Mouse (Mus musculus) macrophage (primary cell): ENCODE data around the gene Pdhb. TPM values are rescaled to one million over a fixed set of nuclear protein-coding genes. Genes with fewer than 3 reads are reported as not detected.
A peak's percentile ranks its signal among the peaks of the same experiment; 100 is the strongest.

Source experiments
- H3K27ac ChIP-seq: fragments of 350-480 bp; formaldehyde crosslinking; 2 replicates; pipeline ENCODE4 v1.9.0; 2021
- H3K36me3 ChIP-seq: fragments of 350-480 bp; formaldehyde crosslinking; 2 replicates; pipeline ENCODE4 v1.9.0; 2021; ENCODE audit errors: inconsistent target
- H3K4me3 ChIP-seq: fragments of 350-480 bp; formaldehyde crosslinking; 2 replicates; pipeline ENCODE4 v1.9.0; 2021; ENCODE audit errors: inconsistent target
- H3K79me2 ChIP-seq: fragments of 350-480 bp; formaldehyde crosslinking; 2 replicates; pipeline ENCODE4 v1.9.0; 2021; ENCODE audit errors: inconsistent target
- WGBS: methylation state at CpG from one replicate; pipeline ENCODE4 v1.1.7; 2026; ENCODE audit warnings: inconsistent platforms; ENCODE audit not compliant: missing documents; 5-methylcytosine and 5-hydroxymethylcytosine counted together
- polyA plus RNA-seq: library from polyadenylated mRNA; stranded (reverse); fragments of 250-400 nt; gene quantifications from 3 replicates; pipeline ENCODE4 v1.2.4, GENCODE M21; 2018; ENCODE audit warnings: inconsistent platforms
- total RNA-seq, 78 experiments: library from RNA; depleted of rRNA; stranded (reverse); fragments of 250-400 nt; gene quantifications; 1 replicate in 9 of 78; 2 replicates in 24 of 78; 3 replicates in 43 of 78; 4 replicates in 2 of 78; pipeline ENCODE4 v1.2.4; 2018; ENCODE audit warnings: inconsistent platforms in 56 of 78

Gene Pdhb
- total RNA-seq (2018; cell fraction: chromatin; rRNA removed), result 100 to 1,000 TPM in 9 of 26 experiments, 10 to 100 TPM in 17; 30.8 to 128 (median 78.1) TPM
- 10 to 100 TPM; 47.6 to 64.9 (median 58.0) TPM for total RNA-seq (2018; cell fraction: cytosol; rRNA removed)
- total RNA-seq (2018; cell fraction: nucleus; rRNA removed), result 100 to 1,000 TPM in 2 of 26 experiments, 10 to 100 TPM in 24; 28.5 to 109 (median 53.3) TPM
- 53.3 to 66.2 TPM (median 63.0 TPM) in 3 replicates for polyA plus RNA-seq

DNA sequence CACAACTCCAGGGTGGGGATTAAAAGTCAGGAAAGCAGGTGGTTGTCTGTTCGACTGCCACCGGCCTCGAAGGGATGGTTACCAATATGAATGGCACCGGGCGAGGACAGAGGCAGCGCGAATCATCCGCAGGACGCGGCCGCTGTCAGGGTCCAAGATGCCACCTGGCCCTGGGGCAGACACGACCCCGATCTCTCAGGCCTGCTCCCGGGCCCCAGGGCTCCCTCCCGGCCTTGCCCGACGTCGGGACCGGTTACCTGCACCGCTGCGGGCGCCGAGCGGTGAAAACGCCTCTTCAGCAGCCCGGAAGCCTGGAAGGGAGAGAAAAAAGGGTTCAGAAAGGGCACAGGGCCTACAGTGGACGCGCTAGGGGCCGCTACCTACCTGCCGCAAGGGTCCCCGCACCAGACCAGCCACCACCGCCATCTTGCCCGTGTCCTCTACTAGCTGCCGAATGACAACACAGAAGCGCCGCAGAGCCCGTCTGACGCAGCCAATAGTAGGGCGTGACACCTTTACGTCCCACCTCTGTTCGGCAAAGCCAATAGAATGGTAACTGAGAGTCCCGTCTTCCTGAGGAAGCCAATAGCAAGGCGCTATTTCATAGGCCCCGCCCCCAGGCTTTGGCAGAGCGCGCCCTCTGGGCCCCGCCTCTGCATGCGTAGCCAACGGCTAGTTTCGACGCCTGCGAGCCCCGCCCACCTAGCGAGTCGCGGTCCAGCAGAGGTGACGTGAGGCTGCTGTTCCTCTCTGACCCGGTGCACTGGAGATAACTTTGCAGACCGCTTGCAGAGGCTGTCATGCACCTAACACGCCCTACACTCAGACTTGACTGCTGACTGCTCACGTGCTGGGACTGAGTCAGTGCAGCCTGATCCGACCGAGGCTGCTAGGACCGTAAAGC lies at the start of gene Pdhb:
Pdhb (minus strand) TSS at position 519 of the 904 bp plus-strand sequence.
- peaks cover 21% of the 10 kb centered on the region for H3K36me3 ChIP-seq
- peak within 1 kb of the TSS; percentile 67 for H3K27ac ChIP-seq
- H3K4me3 ChIP-seq, result peak within 1 kb of the TSS; percentile 65
- WGBS, result 0% methylated on average over 64 of the region's 64 CpGs
- peaks cover 17% of the 10 kb centered on the region for H3K79me2 ChIP-seq

DNA sequence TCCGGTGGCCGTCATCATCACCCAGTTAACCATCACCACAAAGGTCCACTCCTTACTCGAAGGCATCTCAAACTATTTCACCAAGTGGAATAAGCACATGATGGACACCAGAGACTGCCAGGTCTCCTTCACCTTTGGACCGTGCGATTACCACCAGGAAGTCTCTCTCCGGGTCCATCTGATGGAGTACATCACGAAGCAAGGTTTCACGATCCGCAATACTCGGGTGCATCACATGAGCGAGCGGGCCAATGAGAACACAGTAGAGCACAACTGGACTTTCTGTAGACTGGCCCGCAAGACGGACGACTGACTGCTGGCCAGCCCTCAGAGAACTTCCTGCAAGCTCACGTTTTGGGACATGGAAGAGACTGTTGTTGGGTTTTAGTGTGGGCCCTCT lies 49.7 kb upstream of the Pdhb start:
- Histone ChIP-seq H3K27ac (no peak overlapping the region), H3K4me3 (no peak overlapping the region), H3K79me2 (peaks cover 25% of the 10 kb centered on the region; the same call in 1 of the 2 replicates), H3K36me3 (peaks cover 20% of the 10 kb centered on the region)
- WGBS, result 96% methylated on average over 16 of the region's 16 CpGs

DNA sequence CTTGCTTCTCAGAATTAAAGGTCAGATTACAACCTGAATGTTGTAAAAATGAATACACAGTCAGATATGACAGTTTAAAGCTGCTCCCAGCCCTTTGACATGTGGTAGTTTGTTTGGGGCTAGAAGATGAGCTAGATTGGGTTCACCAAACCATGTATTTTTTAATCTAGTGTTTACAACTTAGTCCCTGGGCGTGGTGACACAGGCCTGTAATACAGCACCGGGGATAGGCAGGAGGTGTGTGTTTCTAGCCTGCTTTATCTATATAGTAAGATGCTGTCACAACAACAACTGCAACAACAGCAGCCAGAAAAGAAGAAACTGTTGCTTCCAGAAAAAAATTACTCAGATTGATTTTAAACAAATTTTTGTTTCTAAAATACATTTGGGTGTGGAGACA lies 48.1 kb upstream of the Pdhb start:
- H3K27ac ChIP-seq, result no peak overlapping the region
- peaks cover 40% of the 10 kb centered on the region; the same call in 1 of the 2 replicates for H3K79me2 ChIP-seq
- WGBS, result 100% methylated on average over 2 of the region's 2 CpGs
- no peak overlapping the region for H3K4me3 ChIP-seq
- H3K36me3 ChIP-seq, result peaks cover 20% of the 10 kb centered on the region

DNA sequence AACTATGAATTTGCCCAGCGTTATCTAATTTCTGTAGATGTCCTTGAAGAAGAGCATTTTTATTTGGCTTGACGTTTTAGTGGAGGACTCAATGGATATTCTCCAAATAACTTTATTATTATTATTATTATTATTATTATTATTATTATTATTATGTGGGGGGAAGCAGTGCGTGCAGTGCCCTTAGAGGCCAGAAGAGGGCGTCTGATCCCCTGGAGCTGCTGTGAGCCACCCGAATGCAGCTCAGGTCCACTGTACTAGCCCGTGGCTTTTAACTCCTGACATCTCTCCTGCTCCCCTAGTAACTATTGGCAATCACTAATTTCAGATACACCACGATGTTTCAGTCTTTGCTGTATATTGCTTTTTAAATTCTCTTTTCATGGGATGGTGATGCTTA lies 47.5 kb upstream of the Pdhb start:
- 76% methylated on average over 7 of the region's 7 CpGs for WGBS
- Histone ChIP-seq H3K36me3 (peaks cover 20% of the 10 kb centered on the region), H3K4me3 (no peak overlapping the region), H3K27ac (no peak overlapping the region), H3K79me2 (peaks cover 46% of the 10 kb centered on the region; the same call in 1 of the 2 replicates)

DNA sequence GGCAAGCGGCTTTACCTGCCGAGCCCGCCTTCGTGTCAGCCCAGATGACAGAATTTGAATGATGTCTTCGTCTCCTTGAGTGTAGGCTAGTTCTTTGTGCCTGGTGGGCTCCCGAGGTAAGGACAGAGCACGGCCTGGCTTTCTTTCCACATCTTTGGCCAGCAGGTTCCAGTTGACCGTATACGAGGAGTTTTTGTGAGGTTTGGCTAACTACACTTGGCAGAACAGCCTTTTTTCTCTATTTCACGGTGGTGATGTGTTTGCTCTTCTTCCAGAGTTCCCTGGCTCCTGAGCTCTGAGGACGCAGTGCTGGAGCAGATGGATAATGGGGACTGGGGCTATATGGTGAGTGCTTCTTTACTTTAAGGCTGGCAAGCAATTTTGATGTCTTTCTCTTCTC lies 47.1 kb upstream of the Pdhb start:
- H3K27ac ChIP-seq, result no peak overlapping the region
- H3K4me3 ChIP-seq, result no peak overlapping the region
- 94% methylated on average over 11 of the region's 11 CpGs for WGBS
- peaks cover 20% of the 10 kb centered on the region for H3K36me3 ChIP-seq
- peaks cover 50% of the 10 kb centered on the region; the same call in 1 of the 2 replicates for H3K79me2 ChIP-seq

DNA sequence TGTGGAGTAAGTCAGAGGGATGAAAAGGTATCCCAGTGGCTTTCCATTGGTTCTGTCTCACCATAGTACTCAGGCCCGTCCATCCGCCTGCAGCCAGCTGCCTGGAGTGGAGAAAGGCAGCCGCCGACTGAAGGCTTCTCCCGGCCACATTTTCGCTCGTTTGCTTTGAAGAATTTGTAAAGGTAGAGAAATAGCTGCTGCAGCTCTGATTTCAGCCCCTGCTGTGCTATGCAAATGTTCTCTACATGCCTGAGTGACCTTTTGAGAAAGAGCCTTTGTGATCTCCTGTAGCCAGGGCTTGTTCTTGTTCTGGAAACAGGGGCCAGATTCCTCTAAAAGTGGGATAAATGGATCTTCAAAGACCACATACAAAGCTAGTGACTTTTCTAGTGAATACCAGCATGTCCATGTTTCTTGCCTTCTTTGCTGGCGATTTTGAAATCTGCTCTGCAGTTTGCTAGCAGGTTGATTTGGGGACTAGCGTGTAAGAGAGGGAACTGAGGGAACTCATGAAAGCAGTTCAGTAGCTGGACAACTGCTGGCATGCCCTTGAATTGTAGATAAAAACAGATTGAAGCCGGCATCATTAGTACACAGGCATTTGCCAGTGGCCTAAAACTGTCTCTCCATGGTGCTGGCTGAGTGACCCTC lies 46.0 kb upstream of the Pdhb start:
- peaks cover 20% of the 10 kb centered on the region for H3K36me3 ChIP-seq
- 93% methylated on average over 10 of the region's 10 CpGs for WGBS
- H3K79me2 ChIP-seq, result peaks cover 52% of the 10 kb centered on the region; the same call in 1 of the 2 replicates
- no peak overlapping the region for H3K4me3 ChIP-seq
- H3K27ac ChIP-seq, result no peak overlapping the region

DNA sequence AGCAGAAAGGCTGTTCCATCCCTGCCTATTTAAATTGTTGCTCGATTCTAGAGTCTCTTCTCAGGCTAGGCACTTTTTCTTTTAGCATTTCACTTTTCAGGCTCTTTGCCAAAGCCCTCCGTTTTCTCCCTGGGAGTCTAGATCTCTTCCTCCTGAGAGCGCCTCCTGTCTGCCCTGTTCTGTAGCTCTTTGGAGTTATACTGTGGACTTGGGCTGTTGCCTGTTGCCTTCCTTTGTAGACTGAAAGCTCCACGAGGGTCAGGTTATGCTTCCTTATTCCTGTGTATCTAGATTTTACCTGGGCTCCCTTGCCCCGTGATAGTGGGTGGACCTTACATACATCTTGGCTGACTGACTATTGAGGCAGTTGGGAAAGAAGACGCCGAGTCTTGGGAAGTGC lies 45.4 kb upstream of the Pdhb start:
- H3K27ac ChIP-seq, result no peak overlapping the region
- H3K79me2 ChIP-seq, result peaks cover 52% of the 10 kb centered on the region; the same call in 1 of the 2 replicates
- H3K4me3 ChIP-seq, result no peak overlapping the region
- 81% methylated on average over 7 of the region's 7 CpGs for WGBS
- H3K36me3 ChIP-seq, result peaks cover 20% of the 10 kb centered on the region

DNA sequence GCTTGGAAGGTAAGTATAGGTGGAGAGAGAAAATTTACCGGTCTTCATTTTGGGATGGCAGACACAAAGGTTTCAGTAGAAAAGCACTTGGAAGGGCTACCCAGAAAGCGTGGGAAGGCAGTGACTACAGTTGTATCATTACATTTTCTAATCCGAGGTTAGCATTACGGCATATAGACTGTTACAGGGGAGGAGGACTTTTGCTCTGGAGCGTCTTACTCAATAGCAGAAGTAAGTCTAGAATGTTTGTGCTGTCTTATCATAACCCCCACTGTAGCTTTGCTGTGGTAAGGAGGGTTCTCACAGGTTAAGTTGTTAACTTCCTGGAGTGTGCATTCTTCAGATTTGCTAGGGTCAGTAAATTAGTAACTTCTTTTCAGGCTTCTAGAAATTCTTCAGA lies 43.3 kb upstream of the Pdhb start:
- Histone ChIP-seq H3K4me3 (no peak overlapping the region), H3K36me3 (peaks cover 6% of the 10 kb centered on the region; the same call in 1 of the 2 replicates), H3K27ac (no peak overlapping the region), H3K79me2 (peaks cover 52% of the 10 kb centered on the region; the same call in 1 of the 2 replicates)
- 28% methylated on average over 5 of the region's 5 CpGs for WGBS

DNA sequence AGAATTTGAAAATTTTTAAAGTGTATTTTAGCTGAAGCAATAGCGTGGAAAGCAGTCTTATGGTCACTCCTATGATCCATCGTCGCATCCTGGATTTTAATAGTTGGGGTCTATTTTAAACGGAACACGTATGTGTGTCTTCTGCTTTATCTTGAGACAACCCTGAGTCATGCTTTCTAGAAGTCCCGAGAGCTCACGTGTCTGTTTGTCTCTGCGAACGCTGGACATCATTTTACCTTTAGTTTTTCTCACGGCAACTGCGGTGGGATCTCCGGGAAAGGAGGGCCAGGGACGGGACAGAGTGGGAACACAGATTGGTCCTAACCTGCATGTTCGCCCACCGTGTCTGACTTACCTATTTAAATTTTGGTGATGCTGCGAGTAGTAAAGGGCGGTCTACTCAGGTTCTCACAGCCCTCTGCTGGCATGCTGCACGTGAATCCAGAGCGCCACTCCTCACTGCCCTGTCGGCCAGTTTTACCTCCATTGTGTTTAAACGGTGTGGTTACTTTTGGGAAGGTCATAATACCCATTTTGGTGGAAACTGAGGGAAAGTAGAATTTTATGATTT lies 42.5 kb upstream of the Pdhb start:
- Histone ChIP-seq H3K4me3 (peak overlapping the region; percentile 80), H3K36me3 (no peaks in the 10 kb centered on the region), H3K79me2 (peaks cover 52% of the 10 kb centered on the region; the same call in 1 of the 2 replicates), H3K27ac (no peak overlapping the region)
- WGBS, result 59% methylated on average over 21 of the region's 21 CpGs

DNA sequence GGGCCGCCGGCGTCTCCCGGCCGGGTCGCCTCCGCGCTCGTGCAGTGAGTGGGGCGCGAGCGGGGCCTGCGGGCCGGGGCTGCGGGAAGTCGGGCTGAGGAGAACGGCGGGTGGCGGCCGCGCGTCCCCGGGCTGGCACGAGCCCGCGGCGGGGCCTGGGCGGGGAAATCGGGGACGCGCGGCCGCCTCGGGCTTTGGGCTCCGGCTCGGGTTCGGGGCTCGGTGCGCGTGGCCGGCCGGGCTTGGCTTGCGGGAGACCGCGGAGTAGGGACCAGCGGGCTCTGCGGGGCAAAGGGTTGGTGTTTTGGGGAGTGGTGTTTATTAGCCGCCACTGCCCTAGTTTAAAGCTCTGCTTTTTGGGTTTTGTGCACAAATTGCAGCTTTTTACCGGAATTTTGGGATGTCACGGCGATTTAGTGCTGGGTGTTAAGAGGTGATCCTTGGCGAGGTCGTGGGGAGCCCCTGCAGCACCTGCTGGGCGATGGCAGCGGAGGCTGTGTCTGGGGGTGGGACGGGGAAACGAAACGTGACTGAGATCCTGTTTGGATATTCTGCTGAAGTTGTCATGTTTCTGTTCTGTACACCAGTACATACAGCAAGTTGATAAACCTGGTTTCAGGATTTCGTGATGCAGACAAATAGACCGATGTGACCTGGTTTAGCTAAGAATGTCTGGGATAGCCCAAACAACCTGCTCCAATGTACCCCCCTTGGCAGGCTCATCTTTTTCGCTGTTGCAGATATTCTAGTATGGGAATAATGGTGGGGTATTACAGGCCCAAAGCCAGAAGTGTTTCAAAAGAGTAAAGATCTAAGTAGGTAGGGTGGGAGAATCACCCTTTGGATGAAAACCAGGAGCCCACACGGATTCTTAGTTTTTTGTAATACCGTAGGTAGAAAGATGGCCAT lies 41.7 kb upstream of the Pdhb start:
- H3K36me3 ChIP-seq, result no peaks in the 10 kb centered on the region
- H3K4me3 ChIP-seq, result peak overlapping the region; percentile 80
- WGBS, result 4% methylated on average over 63 of the region's 63 CpGs
- 0 out of 2 replicates have a peak overlapping the region, but pooled peaks have one; percentile 28 for H3K27ac ChIP-seq
- peaks cover 47% of the 10 kb centered on the region; the same call in 1 of the 2 replicates for H3K79me2 ChIP-seq

DNA sequence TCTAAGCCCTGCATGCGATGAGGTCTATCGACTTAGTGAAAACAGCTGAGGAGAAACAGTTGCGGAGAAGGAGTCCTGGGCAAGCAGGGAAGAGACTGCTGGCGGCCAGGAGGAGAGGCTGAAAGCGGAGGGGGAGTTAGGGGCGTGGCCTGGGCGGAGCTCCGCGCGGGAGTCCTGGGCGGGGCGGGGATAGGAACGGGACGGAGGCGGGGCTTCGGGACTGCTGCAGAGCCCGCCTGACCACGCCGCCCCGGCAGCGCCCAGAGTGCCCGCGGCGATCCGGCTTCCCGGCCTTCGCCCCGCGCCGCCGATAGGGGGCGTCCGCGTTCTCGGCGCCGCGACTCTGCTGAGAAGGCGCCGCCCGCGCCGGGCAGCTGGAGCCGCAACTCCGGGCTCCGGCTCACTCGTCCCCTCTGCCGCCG lies 41.0 kb upstream of the Pdhb start, which contains the start of gene Kctd6:
Kctd6 (plus strand) TSS at position 338 of the 422 bp plus-strand sequence.
- peak within 1 kb of the TSS; percentile 80 for H3K4me3 ChIP-seq
- no peaks in the 10 kb centered on the region for H3K36me3 ChIP-seq
- WGBS, result 0% methylated on average over 44 of the region's 49 CpGs
- H3K27ac ChIP-seq, result 0 out of 2 replicates have a peak within 1 kb of the TSS, but pooled peaks have one; percentile 28
- peaks cover 39% of the 10 kb centered on the region; the same call in 1 of the 2 replicates for H3K79me2 ChIP-seq

DNA sequence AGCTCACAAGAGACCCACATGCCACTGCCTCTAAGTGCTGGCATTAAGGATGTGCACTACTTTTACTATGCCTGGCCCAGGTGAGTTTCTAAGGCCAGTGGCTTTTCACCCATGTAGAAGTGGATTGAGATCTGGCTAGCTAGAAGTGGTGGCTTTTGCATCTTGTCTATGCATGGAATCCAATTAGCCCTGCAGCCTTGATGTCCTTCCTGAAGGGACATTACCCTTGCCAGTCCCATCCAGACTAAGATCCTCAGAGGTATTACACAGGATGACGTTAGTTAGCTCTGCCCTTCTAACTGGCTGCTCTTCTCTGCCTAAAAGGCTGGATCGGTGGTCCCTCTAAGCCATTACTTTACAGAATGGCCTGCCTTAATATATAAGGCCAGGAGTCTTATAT lies 40.2 kb upstream of the Pdhb start:
- WGBS, result 93% methylated on average over 2 of the region's 2 CpGs
- no peak overlapping the region for H3K4me3 ChIP-seq

DNA sequence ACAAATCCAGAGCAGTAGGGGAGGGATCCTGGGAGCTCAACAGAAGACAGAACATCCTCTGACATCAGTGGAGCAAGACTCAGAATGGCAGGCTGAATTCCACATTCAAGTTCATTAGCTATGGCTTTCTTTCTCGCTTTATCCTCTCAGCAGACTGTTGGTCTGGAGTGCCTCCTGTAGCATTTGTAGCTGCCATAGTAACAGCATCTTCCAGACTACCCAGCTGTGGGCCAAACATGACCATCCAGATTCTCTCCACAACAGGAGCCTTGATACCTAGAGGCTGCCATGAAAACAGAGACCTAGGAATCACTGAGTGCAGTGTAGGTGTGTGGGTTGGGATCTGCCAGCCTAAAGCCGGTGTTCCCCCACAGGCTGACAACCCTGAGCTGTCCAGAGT lies 37.1 kb upstream of the Pdhb start:
- WGBS, result 100% methylated on average over 2 of the region's 2 CpGs

More for the DNA sequence above, 40.2 kb upstream of the Pdhb start:
- H3K27ac ChIP-seq, result no peak overlapping the region
- H3K36me3 ChIP-seq, result no peaks in the 10 kb centered on the region
- H3K79me2 ChIP-seq, result peaks cover 31% of the 10 kb centered on the region; the same call in 1 of the 2 replicates

More for the DNA sequence above, 37.1 kb upstream of the Pdhb start:
- peaks cover 2% of the 10 kb centered on the region; the same call in 1 of the 2 replicates for H3K79me2 ChIP-seq
- no peak overlapping the region for H3K27ac ChIP-seq
- no peak overlapping the region for H3K4me3 ChIP-seq
- no peaks in the 10 kb centered on the region for H3K36me3 ChIP-seq
